Mouse (Mus musculus) lung, embryonic 14.5 days (tissue): ENCODE measurements at regions not wholly inside any gene's neighbourhood (a gene's known extent, or its start where the extent isn't known, plus 50 kb on each side); places are given as distances from the start of the nearest gene placed in this dataset.

ENCODE experiments used
- ATAC-seq: fragments of 200-750 bp; cut with Nextera tagmentation; 2 replicates; pipeline ENCODE4 v1.8.0; 2017; ENCODE audit warnings: mild to moderate bottlenecking, moderate TSS enrichment, moderate library complexity; ENCODE audit not compliant: insufficient read depth
- DNase-seq: peaks from one replicate; pipeline ENCODE4 v3.0.0-alpha.2; 2015
- H3K27ac ChIP-seq: fragments of 300-500 bp; sonication (generic); 2 replicates; pipeline ENCODE4 v1.5.1; 2014; ENCODE audit warnings: low read depth, mild to moderate bottlenecking, moderate library complexity
- H3K27me3 ChIP-seq: fragments of 300-500 bp; sonication (generic); 2 replicates; pipeline ENCODE4 v1.6.1; 2014; ENCODE audit warnings: low read length, control low read depth; ENCODE audit not compliant: insufficient read depth
- H3K36me3 ChIP-seq: fragments of 300-500 bp; sonication (generic); 2 replicates; pipeline ENCODE4 v1.6.1; 2014; ENCODE audit warnings: control low read depth; ENCODE audit not compliant: insufficient read depth
- H3K4me1 ChIP-seq: fragments of 300-500 bp; sonication (generic); 2 replicates; pipeline ENCODE4 v1.6.1; 2014; ENCODE audit warnings: antibody characterized with exemption, control low read depth; ENCODE audit not compliant: insufficient read depth
- H3K4me2 ChIP-seq: fragments of 300-500 bp; sonication (generic); 2 replicates; pipeline ENCODE4 v1.6.1; 2014; ENCODE audit warnings: mild to moderate bottlenecking
- H3K4me3 ChIP-seq: fragments of 300-500 bp; sonication (generic); 2 replicates; pipeline ENCODE4 v1.5.1; 2014; ENCODE audit warnings: low read depth, low read length
- H3K9ac ChIP-seq: fragments of 300-500 bp; sonication (generic); 2 replicates; pipeline ENCODE4 v1.6.1; 2014
- H3K9me3 ChIP-seq: fragments of 300-500 bp; sonication (generic); 2 replicates; pipeline ENCODE4 v1.6.1; 2016; ENCODE audit warnings: low read depth, low read length, control low read depth
- CTCF ChIP-seq: IDR thresholded peaks from 2 replicates; pipeline ENCODE4 v1.5.1; 2016; ENCODE audit warnings: antibody characterized with exemption, low read depth
- WGBS: fragments of 180-500 bp; shearing (Covaris S2); extraction: QIAGEN DNeasy Blood & Tissue Kit; methylation state at CpG from one replicate; pipeline ENCODE4 v1.1.7; 2014; 5-methylcytosine and 5-hydroxymethylcytosine counted together

- TF ChIP-seq CTCF: no peak
- H3K9ac ChIP-seq: no peak overlapping the region
- no peak for ATAC-seq
Measured at GRCm38 (mm10) chr16:24326046-24326445, 67.3 kb upstream of the Lpp start.

GRCm38 (mm10) chr16:24324917-24325316 is 68.4 kb upstream of the Lpp start:
- DNase-seq: no peak
- no peaks in the 10 kb centered on the region for H3K36me3 ChIP-seq
- H3K27me3 ChIP-seq: no peaks in the 10 kb centered on the region
- no peak overlapping the region for H3K9ac ChIP-seq
- no peak overlapping the region for H3K27ac ChIP-seq
- no peaks in the 10 kb centered on the region for H3K9me3 ChIP-seq
- TF ChIP-seq CTCF: no peak
- no peak for ATAC-seq
- H3K4me1 ChIP-seq: no peaks in the 10 kb centered on the region
- 84% methylated on average over 2 of the region's 2 CpGs for WGBS
- no peak overlapping the region for H3K4me2 ChIP-seq
- no peak overlapping the region for H3K4me3 ChIP-seq

More at GRCm38 (mm10) chr16:24326046-24326445, 67.3 kb upstream of the Lpp start:
- Histone ChIP-seq H3K27me3 (no peaks in the 10 kb centered on the region), H3K4me2 (no peak overlapping the region), H3K36me3 (no peaks in the 10 kb centered on the region), H3K27ac (no peak overlapping the region), H3K9me3 (no peaks in the 10 kb centered on the region), H3K4me3 (no peak overlapping the region), H3K4me1 (no peaks in the 10 kb centered on the region)
- 80% methylated on average over 5 of the region's 5 CpGs for WGBS
- DNase-seq: no peak

- no peak overlapping the region for H3K4me2 ChIP-seq
- TF ChIP-seq CTCF: no peak
- H3K27ac ChIP-seq: no peak overlapping the region
- 71% methylated on average over 8 of the region's 8 CpGs for WGBS
- H3K36me3 ChIP-seq: no peaks in the 10 kb centered on the region
- no peaks in the 10 kb centered on the region for H3K4me1 ChIP-seq
- ATAC-seq (no peak), DNase-seq (no peak)
- no peak overlapping the region for H3K4me3 ChIP-seq
- H3K9me3 ChIP-seq: no peaks in the 10 kb centered on the region
- no peak overlapping the region for H3K9ac ChIP-seq
- H3K27me3 ChIP-seq: no peaks in the 10 kb centered on the region
Measured at GRCm38 (mm10) chr16:24318723-24319437, 74.4 kb upstream of the Lpp start.

GRCm38 (mm10) chr16:24313544-24314326 is 79.6 kb upstream of the Lpp start:
- ATAC-seq: no peak
- 34% methylated on average over 7 of the region's 7 CpGs for WGBS
- no peak overlapping the region for H3K27ac ChIP-seq

GRCm38 (mm10) chr16:24305391-24305790 is 87.9 kb upstream of the Lpp start:
- H3K27ac ChIP-seq: no peak overlapping the region
- no peaks in the 10 kb centered on the region for H3K9me3 ChIP-seq
- H3K4me2 ChIP-seq: no peak overlapping the region
- 97% methylated on average over 1 of the region's 1 CpGs for WGBS
- H3K27me3 ChIP-seq: no peaks in the 10 kb centered on the region
- H3K4me3 ChIP-seq: no peak overlapping the region
- DNase-seq (no peak), ATAC-seq (no peak)
- no peak overlapping the region for H3K9ac ChIP-seq
- TF ChIP-seq CTCF: no peak
- H3K4me1 ChIP-seq: no peaks in the 10 kb centered on the region
- H3K36me3 ChIP-seq: no peaks in the 10 kb centered on the region

More at GRCm38 (mm10) chr16:24313544-24314326, 79.6 kb upstream of the Lpp start:
- Histone ChIP-seq H3K4me1 (no peaks in the 10 kb centered on the region), H3K9ac (no peak overlapping the region), H3K4me2 (no peak overlapping the region), H3K4me3 (no peak overlapping the region), H3K27me3 (no peaks in the 10 kb centered on the region), H3K36me3 (no peaks in the 10 kb centered on the region), H3K9me3 (no peaks in the 10 kb centered on the region)
- TF ChIP-seq CTCF: no peak
- DNase-seq: no peak

GRCm38 (mm10) chr16:24296790-24297189 is 96.5 kb upstream of the Lpp start:
- DNase-seq: no peak
- Histone ChIP-seq H3K27me3 (no peaks in the 10 kb centered on the region), H3K9me3 (no peaks in the 10 kb centered on the region), H3K4me1 (no peaks in the 10 kb centered on the region), H3K27ac (no peak overlapping the region), H3K9ac (no peak overlapping the region), H3K36me3 (no peaks in the 10 kb centered on the region), H3K4me3 (no peak overlapping the region), H3K4me2 (no peak overlapping the region)
- 38% methylated on average over 3 of the region's 3 CpGs for WGBS
- no peak for TF ChIP-seq CTCF
- no peak for ATAC-seq

- H3K4me1 ChIP-seq: no peaks in the 10 kb centered on the region
- ATAC-seq (no peak), DNase-seq (no peak)
- no peaks in the 10 kb centered on the region for H3K27me3 ChIP-seq
- TF ChIP-seq CTCF: no peak
- WGBS: 49% methylated on average over 7 of the region's 7 CpGs
- H3K4me2 ChIP-seq: no peak overlapping the region
- no peak overlapping the region for H3K4me3 ChIP-seq
- H3K9ac ChIP-seq: no peak overlapping the region
- H3K27ac ChIP-seq: no peak overlapping the region
- H3K36me3 ChIP-seq: no peaks in the 10 kb centered on the region
- H3K9me3 ChIP-seq: no peaks in the 10 kb centered on the region
Measured at GRCm38 (mm10) chr16:24295626-24296440, 97.5 kb upstream of the Lpp start.
